Mouse (Mus musculus) G1E (cell line): ENCODE data around the gene Rhox4b.
"Not testable (repeated sequence)": the region's sequence is repeated elsewhere in the genome, so short reads cannot be mapped to it uniquely, and the experiment has no call there.

Source experiments
- CTCF ChIP-seq: IDR thresholded peaks from 2 replicates; pipeline ENCODE4 v1.5.1; 2012; ENCODE audit warnings: low read depth, low read length, inconsistent platforms, mixed read lengths
- GATA1 ChIP-seq: IDR thresholded peaks from 2 replicates; pipeline ENCODE4 v1.6.1; 2012; ENCODE audit warnings: borderline replicate concordance, low read length, inconsistent platforms, mixed read lengths
- POLR2AphosphoS5 ChIP-seq: IDR thresholded peaks from 2 replicates; pipeline ENCODE4 v1.6.1; 2012; ENCODE audit warnings: low read depth, low read length, inconsistent platforms; ENCODE audit not compliant: insufficient replicate concordance
- TAL1 ChIP-seq: conservative IDR thresholded peaks from 2 replicates; pipeline ENCODE4 v1.6.1; 2012; ENCODE audit warnings: low read depth, low read length, inconsistent platforms, mixed read lengths

GRCm38 (mm10) chrX:37458285-37458684, 26.0 kb downstream of the Rhox4b start, which contains the start of gene Rhox3c:
- not testable (repeated sequence) for TF ChIP-seq CTCF, GATA1, TAL1, POLR2AphosphoS5
